Mouse (Mus musculus) left cerebral cortex, adult 2 months (tissue): ENCODE results near the gene Fsip1. TPM values are rescaled to one million over a fixed set of nuclear protein-coding genes. Genes with fewer than 3 reads are reported as not detected.
A peak's percentile ranks its signal among the peaks of the same experiment; 100 is the strongest.
"Not testable (repeated sequence)": the region's sequence is repeated elsewhere in the genome, so short reads cannot be mapped to it uniquely, and the experiment has no call there.

Source experiments
- DNase-seq, 2 experiments: peaks; one replicate each; pipeline ENCODE4 v3.0.0; 2021 to 2022; ENCODE audit warnings: low spot score in 2 of 2, mixed read lengths in 1 of 2; ENCODE audit errors: extremely low spot score in 1 of 2
- H3K27ac ChIP-seq: fragments of 200-600 bp; 2 replicates; pipeline ENCODE4 v1.8.1; 2022
- H3K4me3 ChIP-seq: fragments of 200-600 bp; 2 replicates; pipeline ENCODE4 v1.8.1; 2022
- CTCF ChIP-seq: fragments of 200-600 bp; IDR thresholded peaks from 2 replicates; pipeline ENCODE4 v1.8.1; 2022; ENCODE audit warnings: antibody characterized with exemption, mild to moderate bottlenecking, moderate library complexity
- intact Hi-C: fragments of 180-260 bp; cut with DNase I; formaldehyde crosslinking; loops from one replicate; pipeline ENCODE4 v1.15.1; 2025
- long read RNA-seq, 2 experiments: library from polyadenylated mRNA; stranded (forward); transcript quantifications; one replicate each; pipeline ENCODE4 v2.0.0; 2021; ENCODE audit warnings: borderline mapping rate in 2 of 2
- total RNA-seq, 2 experiments: library from RNA; stranded (reverse); gene quantifications; 2 replicates each; pipeline ENCODE4 v1.2.3; 2021

Fsip1 gene
- under 1 TPM; 0.45 to 0.58 TPM for total RNA-seq
- long read RNA-seq, experiment 1, partial matches to known transcripts = 0 of 5 reads
- long read RNA-seq, experiment 1, other reads (novel, unspliced or antisense) = 5 of 5 reads
- long read RNA-seq, experiment 2 = 0 reads

- TF ChIP-seq CTCF = no peak
- intact Hi-C loops = no loop called here
- H3K4me3 ChIP-seq = peak within 1 kb of the TSS; percentile 45
- no peak within 1 kb of the TSS for H3K27ac ChIP-seq
- peak; percentile 50 to 54 for DNase-seq
Measured at GRCm38 (mm10) chr2:118256621-118257053, at the start of gene Fsip1. TSS of gene Fsip1 (minus strand) at chr2:118256966.

GRCm38 (mm10) chr2:118306522-118306895, 49.7 kb upstream of the Fsip1 start:
- no peak for DNase-seq
- intact Hi-C loops = no loop called here
- Histone ChIP-seq H3K27ac (no peak overlapping the region), H3K4me3 (no peak overlapping the region)
- no peak for TF ChIP-seq CTCF

- H3K4me3 ChIP-seq = no peak overlapping the region
- no peak for TF ChIP-seq CTCF
- no peak for DNase-seq
- intact Hi-C loops = no loop called here
- no peak overlapping the region for H3K27ac ChIP-seq
Measured at GRCm38 (mm10) chr2:118305827-118306521, 49.2 kb upstream of the Fsip1 start.

- no peak for DNase-seq
- H3K4me3 ChIP-seq = no peak overlapping the region
- intact Hi-C loops = no loop called here
- no peak for TF ChIP-seq CTCF
- no peak overlapping the region for H3K27ac ChIP-seq
Measured at GRCm38 (mm10) chr2:118303456-118303855, 46.7 kb upstream of the Fsip1 start.

- no peak for DNase-seq
- no peak for TF ChIP-seq CTCF
- intact Hi-C loops = no loop called here
- Histone ChIP-seq H3K27ac (no peak overlapping the region), H3K4me3 (no peak overlapping the region)
Measured at GRCm38 (mm10) chr2:118301656-118302055, 44.9 kb upstream of the Fsip1 start.

GRCm38 (mm10) chr2:118301041-118301545, 44.3 kb upstream of the Fsip1 start:
- Histone ChIP-seq H3K4me3 (no peak overlapping the region), H3K27ac (no peak overlapping the region)
- no peak for TF ChIP-seq CTCF
- DNase-seq = no peak
- intact Hi-C loops = no loop called here

GRCm38 (mm10) chr2:118299981-118300380, 43.2 kb upstream of the Fsip1 start:
- TF ChIP-seq CTCF = no peak
- no peak overlapping the region for H3K4me3 ChIP-seq
- H3K27ac ChIP-seq = no peak overlapping the region
- DNase-seq = no peak
- intact Hi-C loops = no loop called here

- Histone ChIP-seq H3K4me3 (no peak overlapping the region), H3K27ac (no peak overlapping the region)
- intact Hi-C loops = no loop called here
- DNase-seq = no peak
- no peak for TF ChIP-seq CTCF
Measured at GRCm38 (mm10) chr2:118298601-118299000, 41.8 kb upstream of the Fsip1 start.

- H3K27ac ChIP-seq = no peak overlapping the region
- no peak overlapping the region for H3K4me3 ChIP-seq
- intact Hi-C loops = no loop called here
- TF ChIP-seq CTCF = no peak
- DNase-seq = no peak
Measured at GRCm38 (mm10) chr2:118297966-118298365, 41.2 kb upstream of the Fsip1 start.

- Histone ChIP-seq H3K27ac (no peak overlapping the region), H3K4me3 (no peak overlapping the region)
- TF ChIP-seq CTCF = no peak
- intact Hi-C loops = no loop called here
- DNase-seq = no peak
Measured at GRCm38 (mm10) chr2:118295505-118295904, 38.7 kb upstream of the Fsip1 start.

- no peak for DNase-seq
- intact Hi-C loops = no loop called here
- H3K4me3 ChIP-seq = no peak overlapping the region
- no peak for TF ChIP-seq CTCF
- H3K27ac ChIP-seq = no peak overlapping the region
Measured at GRCm38 (mm10) chr2:118293583-118293982, 36.8 kb upstream of the Fsip1 start.

GRCm38 (mm10) chr2:118289066-118289460, 32.3 kb upstream of the Fsip1 start:
- H3K4me3 ChIP-seq, H3K27ac ChIP-seq, intact Hi-C loops, DNase-seq: not testable (repeated sequence)
